Mouse (Mus musculus) bone marrow macrophage, adult 2 months (primary cell): ENCODE measurements around the gene Tcte3.

Source experiments
- CTCF ChIP-seq: IDR thresholded peaks from 2 replicates; pipeline ENCODE4 v1.5.1; 2012; ENCODE audit warnings: low read depth, mild to moderate bottlenecking, low read length, moderate library complexity
- POLR2A ChIP-seq: IDR thresholded peaks from 2 replicates; pipeline ENCODE4 v1.6.1; 2012; ENCODE audit warnings: mild to moderate bottlenecking, low read depth, low read length, borderline replicate concordance

- TF ChIP-seq CTCF: no peak
- TF ChIP-seq POLR2A: no peak
These were observed 46.9 kb upstream of the Tcte3 start for GRCm38 (mm10) chr17:15088166-15088565.
